Mouse (Mus musculus) myocyte (in vitro differentiated cells): ENCODE data around the gene Ranbp17.

Source experiments
- CEBPB ChIP-seq: IDR thresholded peaks from 2 replicates; pipeline ENCODE4 v1.6.1; 2011; ENCODE audit warnings: mild to moderate bottlenecking, moderate library complexity; ENCODE audit not compliant: poor library complexity, insufficient read depth, severe bottlenecking
- E2F4 ChIP-seq: IDR thresholded peaks from one replicate; pipeline ENCODE4 v1.6.1; 2011; ENCODE audit warnings: mild to moderate bottlenecking, control low read depth, moderate library complexity; ENCODE audit not compliant: insufficient read depth
- MAX ChIP-seq: IDR thresholded peaks from one replicate; pipeline ENCODE4 v1.6.1; 2011; ENCODE audit warnings: low read depth, mild to moderate bottlenecking, control low read depth
- MYOD1 ChIP-seq, 3 experiments: IDR thresholded peaks; one replicate each; pipeline ENCODE4 v1.6.1; 2011; ENCODE audit warnings: control low read depth in 2 of 3, low read depth in 2 of 3, mild to moderate bottlenecking in 2 of 3, moderate library complexity in 1 of 3; ENCODE audit not compliant: insufficient read length in 2 of 3, control insufficient read depth in 1 of 3
- MYOG ChIP-seq, 3 experiments: IDR thresholded peaks; one replicate each; pipeline ENCODE4 v1.6.1; 2011; ENCODE audit warnings: control low read depth in 2 of 3, low read depth in 2 of 3, mild to moderate bottlenecking in 2 of 3; ENCODE audit not compliant: insufficient read length in 2 of 3, control insufficient read depth in 1 of 3, insufficient read depth in 1 of 3
- POLR2A ChIP-seq: IDR thresholded peaks from one replicate; pipeline ENCODE4 v1.6.1; 2011; ENCODE audit warnings: low read depth, mild to moderate bottlenecking, control low read depth, moderate library complexity; ENCODE audit not compliant: insufficient read length
- POLR2AphosphoS2 ChIP-seq: IDR thresholded peaks from one replicate; pipeline ENCODE4 v1.6.1; 2011; ENCODE audit warnings: low read depth, control low read depth; ENCODE audit not compliant: insufficient read length
- REST ChIP-seq: IDR thresholded peaks from one replicate; pipeline ENCODE4 v1.6.1; 2011; ENCODE audit warnings: mild to moderate bottlenecking, control low read depth, moderate library complexity; ENCODE audit not compliant: insufficient read depth, insufficient read length
- SRF ChIP-seq: IDR thresholded peaks from one replicate; pipeline ENCODE4 v1.6.1; 2011; ENCODE audit warnings: low read depth; ENCODE audit not compliant: control insufficient read depth, insufficient read length
- TCF12 ChIP-seq: IDR thresholded peaks from one replicate; pipeline ENCODE4 v1.6.1; 2011; ENCODE audit warnings: mild to moderate bottlenecking, control low read depth; ENCODE audit not compliant: poor library complexity, insufficient read depth, severe bottlenecking
- TCF3 ChIP-seq: IDR thresholded peaks from one replicate; pipeline ENCODE4 v1.6.1; 2011; ENCODE audit warnings: low read depth, control low read depth; ENCODE audit not compliant: insufficient read length
- USF1 ChIP-seq: IDR thresholded peaks from one replicate; pipeline ENCODE4 v1.6.1; 2011; ENCODE audit warnings: low read depth, mild to moderate bottlenecking, control low read depth, moderate library complexity

GRCm38 (mm10) chr11:33276637-33277036 is 236.9 kb downstream of the Ranbp17 start, which contains the start of gene Gm12117:
- no peak for TF ChIP-seq USF1
- no peak for TF ChIP-seq POLR2AphosphoS2
- no peak for TF ChIP-seq POLR2A
- no peak for TF ChIP-seq MAX
- no peak for TF ChIP-seq MYOD1 (IDR thresholded peaks at IDR 0.05; ENCODE audit: control insufficient read depth in 1 of 3, insufficient read length in 2 of 3, low read depth in 2 of 3)
- no peak for TF ChIP-seq REST
- no peak for TF ChIP-seq E2F4
- TF ChIP-seq MYOG (IDR thresholded peaks at IDR 0.05; ENCODE audit: control insufficient read depth in 1 of 3, insufficient read depth in 1 of 3, insufficient read length in 2 of 3, low read depth in 2 of 3) = no peak
- no peak for TF ChIP-seq TCF12
- no peak for TF ChIP-seq TCF3
- TF ChIP-seq CEBPB = no peak
- no peak for TF ChIP-seq SRF
